Comparison of ENCODE assay signal across 28 mouse cellular contexts in genomic region chr7:74415241-74415640, GRCm38 (mm10).
DNase-seq lines count a peak whose midpoint lies in the region; ATAC-seq and TF ChIP-seq lines count a peak whose summit lies in the region.
"Had no signal": no experiment of that assay in that cellular context is flagged by ENCODE, and none has a peak within 500 bp of the region (broad histone marks: within the 10 kb centered on the region; RNA-seq: fewer than 3 reads in every experiment).

No protein-coding gene starts in this region.

- WGBS in midbrain, postnatal 0 days: 95% methylated on average over 6 of the region's 6 CpGs
- WGBS in midbrain, embryonic 16.5 days: 97% methylated on average over 6 of the region's 6 CpGs
- WGBS in lung, adult 2 months: 89% methylated on average over 6 of the region's 6 CpGs

- H3K27ac ChIP-seq in midbrain, postnatal 0 days (ENCODE audit: low read depth, low read length): no peak overlapping the region
- H3K27ac ChIP-seq in midbrain, embryonic 16.5 days (ENCODE audit: low read length): no peak overlapping the region
- H3K27ac ChIP-seq: embryonic facial prominence, embryonic 12.5 days; hindbrain, embryonic 10.5 days; kidney, embryonic 15.5 days; limb, embryonic 13.5 days; liver, embryonic 12.5 days; midbrain, embryonic 12.5 days; neural tube, embryonic 12.5 days had no signal

- no peak overlapping the region for H3K4me2 ChIP-seq in midbrain, postnatal 0 days (ENCODE audit: low read depth, low read length, poor library complexity, severe bottlenecking)
- H3K4me2 ChIP-seq in midbrain, embryonic 16.5 days (ENCODE audit: low read length): no peak overlapping the region
- no peak overlapping the region for H3K4me2 ChIP-seq in myocyte (ENCODE audit: low read depth)
- H3K4me2 ChIP-seq: embryonic facial prominence, embryonic 12.5 days; forebrain, embryonic 13.5 days; heart, embryonic 11.5 days; kidney, embryonic 15.5 days; limb, embryonic 13.5 days; liver, embryonic 12.5 days; midbrain, embryonic 12.5 days; neural tube, embryonic 12.5 days had no signal

- no peak for ATAC-seq in midbrain, postnatal 0 days (ENCODE audit: low FRiP score)
- ATAC-seq in midbrain, embryonic 16.5 days: no peak
- ATAC-seq: CD4-positive, CD25-positive, alpha-beta regulatory T cell, adult 4 months; forebrain, embryonic 13.5 days; intestine, postnatal 0 days; liver, embryonic 12.5 days; Patski had no signal

- no peaks in the 10 kb centered on the region for H3K9me3 ChIP-seq in midbrain, postnatal 0 days (ENCODE audit: low read length)
- no peaks in the 10 kb centered on the region for H3K9me3 ChIP-seq in midbrain, embryonic 16.5 days (replicated peaks; ENCODE audit: control insufficient read depth, low read length, poor library complexity, severe bottlenecking)
- H3K9me3 ChIP-seq: embryonic facial prominence, embryonic 12.5 days; forebrain, embryonic 13.5 days; hindbrain, embryonic 10.5 days; kidney, embryonic 15.5 days; limb, embryonic 13.5 days; liver, embryonic 12.5 days; midbrain, embryonic 12.5 days; neural tube, embryonic 12.5 days had no signal

- DNase-seq in heart, adult 11 months: peak; percentile 53
- DNase-seq in heart, adult 18-20 months: no peak
- peak; percentile 53 for DNase-seq in midbrain, postnatal 0 days (ENCODE audit: low spot score)
- peak; percentile 79 for DNase-seq in cerebellum, adult 9-10 months
- DNase-seq in lung, adult 2 months: no peak
- no peak for DNase-seq in urinary bladder, postnatal 10 days (ENCODE audit: low spot score)
- DNase-seq: kidney, postnatal 36 days; lung, adult 18-20 months; lung, postnatal 14 days; retina, postnatal 1 day; right cerebral cortex, postnatal 25 days; spleen, adult 18-20 months; thymus, postnatal 14 days had no signal

- H3K79me2 ChIP-seq in myocyte (ENCODE audit: control insufficient read depth, insufficient read depth): peaks cover 4% of the 10 kb centered on the region

- H3ac ChIP-seq in myocyte (ENCODE audit: control insufficient read depth, insufficient read length): no peak overlapping the region

- TF ChIP-seq CTCF in midbrain, postnatal 0 days (IDR thresholded peaks at IDR 0.05): no peak
- TF ChIP-seq CTCF in lung, adult 2 months (IDR thresholded peaks at IDR 0.05; ENCODE audit: insufficient read depth, low read length): no peak

- no peaks in the 10 kb centered on the region for H3K36me3 ChIP-seq in midbrain, postnatal 0 days (ENCODE audit: insufficient read depth, low read length)
- no peaks in the 10 kb centered on the region for H3K36me3 ChIP-seq in midbrain, embryonic 16.5 days (ENCODE audit: control insufficient read depth, insufficient read depth, low read length)
- no peaks in the 10 kb centered on the region for H3K36me3 ChIP-seq in myocyte (ENCODE audit: control insufficient read depth, insufficient read depth)
- H3K36me3 ChIP-seq: embryonic facial prominence, embryonic 12.5 days; hindbrain, embryonic 10.5 days; kidney, embryonic 15.5 days; limb, embryonic 13.5 days; liver, embryonic 12.5 days; midbrain, embryonic 12.5 days; neural tube, embryonic 12.5 days had no signal

- no peak overlapping the region for H3K9ac ChIP-seq in midbrain, postnatal 0 days (replicated peaks; ENCODE audit: low read length, poor library complexity, severe bottlenecking)
- H3K9ac ChIP-seq in midbrain, embryonic 16.5 days (ENCODE audit: low read depth, low read length): no peak overlapping the region
- H3K9ac ChIP-seq: embryonic facial prominence, embryonic 12.5 days; forebrain, embryonic 13.5 days; kidney, embryonic 15.5 days; limb, embryonic 13.5 days; liver, embryonic 12.5 days; midbrain, embryonic 12.5 days; neural tube, embryonic 12.5 days had no signal

- no peak overlapping the region for H3K4me3 ChIP-seq in midbrain, postnatal 0 days (ENCODE audit: low read depth, low read length)
- H3K4me3 ChIP-seq in midbrain, embryonic 16.5 days (ENCODE audit: low read depth, low read length): no peak overlapping the region
- H3K4me3 ChIP-seq in myocyte: no peak overlapping the region
- no peak overlapping the region for H3K4me3 ChIP-seq in lung, adult 2 months (replicated peaks; ENCODE audit: extremely low read depth, low read depth, low read length)
- H3K4me3 ChIP-seq: embryonic facial prominence, embryonic 12.5 days; erythroblast, embryonic 14.5 days; forebrain, embryonic 13.5 days; hindbrain, embryonic 10.5 days; kidney, embryonic 15.5 days; limb, embryonic 13.5 days; liver, embryonic 12.5 days; midbrain, embryonic 12.5 days; neural tube, embryonic 12.5 days had no signal

- no peaks in the 10 kb centered on the region for H3K27me3 ChIP-seq in midbrain, postnatal 0 days (ENCODE audit: insufficient read depth, low read length)
- no peaks in the 10 kb centered on the region for H3K27me3 ChIP-seq in midbrain, embryonic 16.5 days (ENCODE audit: control insufficient read depth, insufficient read depth, low read depth, low read length)
- no peaks in the 10 kb centered on the region for H3K27me3 ChIP-seq in myocyte (ENCODE audit: control insufficient read depth, insufficient read depth, insufficient read length)
- H3K27me3 ChIP-seq: embryonic facial prominence, embryonic 12.5 days; forebrain, embryonic 13.5 days; kidney, embryonic 15.5 days; liver, embryonic 12.5 days; midbrain, embryonic 12.5 days; neural tube, embryonic 12.5 days; Patski had no signal

- no peak for TF ChIP-seq POLR2A in myocyte (IDR thresholded peaks at IDR 0.05; ENCODE audit: insufficient read length, low read depth)
- no peak for TF ChIP-seq POLR2A in lung, adult 2 months (IDR thresholded peaks at IDR 0.05; ENCODE audit: borderline replicate concordance, extremely low read depth, low read depth, low read length)

- H3K4me1 ChIP-seq in midbrain, postnatal 0 days (ENCODE audit: insufficient read depth, low read length): 0 out of 2 replicates have a peak, but pooled peaks cover 6% of the 10 kb centered on the region
- peaks cover 7% of the 10 kb centered on the region; the same call in 1 of the 2 replicates for H3K4me1 ChIP-seq in midbrain, embryonic 16.5 days (ENCODE audit: control insufficient read depth, insufficient read depth, low read length)
- 0 out of 2 replicates have a peak, but pooled peaks cover 3% of the 10 kb centered on the region for H3K4me1 ChIP-seq in lung, adult 2 months (ENCODE audit: control insufficient read depth, insufficient read depth, low read length)
- H3K4me1 ChIP-seq: liver, embryonic 12.5 days; midbrain, embryonic 12.5 days had no signal

TF ChIP-seq in myocyte, 11 proteins besides CTCF, POLR2A, EP300 and RAD21:
- TF ChIP-seq MYOD1 (IDR thresholded peaks at IDR 0.05; ENCODE audit: control insufficient read depth in 1 of 3, insufficient read length in 2 of 3, low read depth in 2 of 3) (peak in 1 of 3 experiments; percentile 29), E2F4 (IDR thresholded peaks at IDR 0.05; ENCODE audit: insufficient read depth) (no peak), MYOG (IDR thresholded peaks at IDR 0.05; ENCODE audit: control insufficient read depth in 1 of 3, insufficient read depth in 1 of 3, insufficient read length in 2 of 3, low read depth in 2 of 3) (peak in 2 of 3 experiments; percentile 42 to 43)

Comparison
In these comparisons a context has a peak if more than half of its experiments do, and no peak if none do; other contexts are left out.
1. DNase-seq: peak in heart, adult 11 months (single experiment), midbrain, postnatal 0 days (single experiment) and cerebellum, adult 9-10 months (single experiment); none in heart, adult 18-20 months (0 of 2), lung, adult 2 months (single experiment) and urinary bladder, postnatal 10 days (single experiment).